Mouse (Mus musculus) liver, adult (tissue): ENCODE measurements at regions not wholly inside any gene's neighbourhood (a gene's known extent, or its start where the extent isn't known, plus 50 kb on each side); places are given as distances from the start of the nearest gene placed in this dataset.
A peak's percentile ranks its signal among the peaks of the same experiment; 100 is the strongest.

Source experiments
- GATA4 ChIP-seq: IDR thresholded peaks from 2 replicates; pipeline ENCODE4 v1.6.1; 2014; ENCODE audit warnings: mild to moderate bottlenecking, low read length; ENCODE audit not compliant: insufficient replicate concordance

GRCm38 (mm10) chr10:119109207-119109606, 130.6 kb downstream of the Cand1 start:
- TF ChIP-seq GATA4: no peak

- no peak for TF ChIP-seq GATA4
These were observed 132.1 kb downstream of the Cand1 start for GRCm38 (mm10) chr10:119107728-119108127.

- TF ChIP-seq GATA4: no peak
These were observed 133.8 kb downstream of the Cand1 start for GRCm38 (mm10) chr10:119106105-119106504.

- no peak for TF ChIP-seq GATA4
These were observed 134.5 kb downstream of the Cand1 start for GRCm38 (mm10) chr10:119105279-119105881.

- no peak for TF ChIP-seq GATA4
These were observed 139.3 kb downstream of the Cand1 start for GRCm38 (mm10) chr10:119100511-119100910.

GRCm38 (mm10) chr10:119099092-119099792, 140.6 kb downstream of the Cand1 start:
- TF ChIP-seq GATA4: no peak

- no peak for TF ChIP-seq GATA4
These were observed 145.7 kb downstream of the Cand1 start for GRCm38 (mm10) chr10:119094166-119094565.

- TF ChIP-seq GATA4: no peak
These were observed 152.0 kb downstream of the Cand1 start for GRCm38 (mm10) chr10:119087886-119088285.

- TF ChIP-seq GATA4: no peak
These were observed 152.7 kb downstream of the Cand1 start for GRCm38 (mm10) chr10:119087071-119087665.

GRCm38 (mm10) chr10:119086450-119086849, 153.4 kb downstream of the Cand1 start:
- peak; percentile 26; the same call in 1 of the 2 replicates for TF ChIP-seq GATA4

- TF ChIP-seq GATA4: no peak
These were observed 156.4 kb downstream of the Cand1 start for GRCm38 (mm10) chr10:119083431-119083830.

- no peak for TF ChIP-seq GATA4
These were observed 157.0 kb downstream of the Cand1 start for GRCm38 (mm10) chr10:119082861-119083260.

- TF ChIP-seq GATA4: no peak
These were observed 163.7 kb downstream of the Cand1 start for GRCm38 (mm10) chr10:119076100-119076566.

GRCm38 (mm10) chr10:119074887-119075286, 165.0 kb downstream of the Cand1 start:
- no peak for TF ChIP-seq GATA4

- no peak for TF ChIP-seq GATA4
These were observed 165.9 kb downstream of the Cand1 start for GRCm38 (mm10) chr10:119073991-119074390.

GRCm38 (mm10) chr10:119069410-119069809, 170.4 kb downstream of the Cand1 start:
- no peak for TF ChIP-seq GATA4
